Mouse (Mus musculus) liver (tissue): ENCODE measurements around the gene Htr6.

Experiments used
- DNase-seq: peaks from one replicate; pipeline ENCODE4 v3.0.0-alpha.2; 2020; ENCODE audit warnings: mixed read lengths

Gene Htr6

GRCm38 (mm10) chr4:139043600-139043999 lies 31.8 kb downstream of the Htr6 start:
- no peak for DNase-seq

GRCm38 (mm10) chr4:139042611-139043010 lies 32.8 kb downstream of the Htr6 start:
- no peak for DNase-seq

GRCm38 (mm10) chr4:139040084-139040839 lies 35.1 kb downstream of the Htr6 start:
- no peak for DNase-seq

GRCm38 (mm10) chr4:139037795-139038607 lies 37.4 kb downstream of the Htr6 start:
- no peak for DNase-seq

GRCm38 (mm10) chr4:139035799-139036198 lies 39.6 kb downstream of the Htr6 start:
- DNase-seq: no peak

GRCm38 (mm10) chr4:139034942-139035341 lies 40.4 kb downstream of the Htr6 start:
- DNase-seq: no peak

- DNase-seq: no peak
Observed at GRCm38 (mm10) chr4:139034540-139034939, 40.8 kb downstream of the Htr6 start.

GRCm38 (mm10) chr4:139034010-139034367 lies 41.4 kb downstream of the Htr6 start:
- DNase-seq: no peak

GRCm38 (mm10) chr4:139033263-139034009 lies 41.9 kb downstream of the Htr6 start:
- no peak for DNase-seq

- no peak for DNase-seq
Observed at GRCm38 (mm10) chr4:139032521-139032920, 42.8 kb downstream of the Htr6 start.

GRCm38 (mm10) chr4:139030675-139031074 lies 44.7 kb downstream of the Htr6 start:
- no peak for DNase-seq

- no peak for DNase-seq
Observed at GRCm38 (mm10) chr4:139024379-139024778, 51.0 kb downstream of the Htr6 start.

GRCm38 (mm10) chr4:139020385-139020784 lies 55.0 kb downstream of the Htr6 start:
- no peak for DNase-seq

- peak; percentile 63 for DNase-seq
Observed at GRCm38 (mm10) chr4:139019413-139019812, 56.0 kb downstream of the Htr6 start.

- no peak for DNase-seq
Observed at GRCm38 (mm10) chr4:139018976-139019375, 56.4 kb downstream of the Htr6 start.

GRCm38 (mm10) chr4:139018388-139018787 lies 57.0 kb downstream of the Htr6 start:
- no peak for DNase-seq

GRCm38 (mm10) chr4:139014793-139015192 lies 60.6 kb downstream of the Htr6 start:
- DNase-seq: no peak

- DNase-seq: no peak
Observed at GRCm38 (mm10) chr4:139013281-139013680, 62.1 kb downstream of the Htr6 start.

GRCm38 (mm10) chr4:139011201-139011702 lies 64.1 kb downstream of the Htr6 start:
- no peak for DNase-seq
